Mouse (Mus musculus) CH12.LX (cell line): ENCODE results near the gene Asb17. TPM values are rescaled to one million over a fixed set of nuclear protein-coding genes. Genes with fewer than 3 reads are reported as not detected.

Experiments
- DNase-seq: peaks from one replicate; pipeline ENCODE4 v3.0.0-alpha.2; 2013; ENCODE audit errors: extremely low read depth
- H3K27ac ChIP-seq: 2 replicates; pipeline ENCODE4 v1.5.1; 2012; ENCODE audit warnings: low read depth, mild to moderate bottlenecking, control low read depth, moderate library complexity; ENCODE audit not compliant: insufficient read depth
- H3K27me3 ChIP-seq: replicated peaks from 2 replicates; pipeline ENCODE3; 2012; ENCODE audit warnings: inconsistent platforms
- H3K36me3 ChIP-seq, 2 experiments: replicated peaks in 1 of 2; 2 replicates each; pipeline versions ENCODE3 to v1.6.1; 2012; ENCODE audit warnings: inconsistent platforms in 1 of 2, low read length in 1 of 2, mild to moderate bottlenecking in 1 of 2, mixed read lengths in 1 of 2, moderate library complexity in 1 of 2; ENCODE audit not compliant: control insufficient read depth in 1 of 2, insufficient read depth in 1 of 2
- H3K4me1 ChIP-seq, 2 experiments: 2 replicates each; pipeline ENCODE4 v1.6.1; 2012; ENCODE audit warnings: inconsistent platforms in 1 of 2, moderate library complexity in 1 of 2; ENCODE audit not compliant: insufficient read depth in 2 of 2, control insufficient read depth in 1 of 2
- H3K4me2 ChIP-seq: 2 replicates; pipeline ENCODE4 v1.6.1; 2012; ENCODE audit warnings: low read depth, mild to moderate bottlenecking, control low read depth; ENCODE audit not compliant: poor library complexity, insufficient read depth, severe bottlenecking
- H3K4me3 ChIP-seq, 3 experiments: fragments of 150-350 bp in 1 of 3; sonication (generic) in 1 of 3; replicated peaks in 1 of 3; 2 replicates each; pipeline versions ENCODE3 to v1.5.1; 2011 to 2012; ENCODE audit warnings: low read depth in 2 of 3, low read length in 2 of 3, mild to moderate bottlenecking in 2 of 3, moderate library complexity in 2 of 3, control low read depth in 1 of 3, improper control_type of control experiment in 1 of 3, inconsistent platforms in 1 of 3, mixed read lengths in 1 of 3; ENCODE audit not compliant: poor library complexity in 1 of 3
- H3K79me2 ChIP-seq: replicated peaks from 2 replicates; pipeline ENCODE4 v1.6.1; 2012; ENCODE audit warnings: mild to moderate bottlenecking, moderate library complexity; ENCODE audit not compliant: control insufficient read depth, poor library complexity, insufficient read depth, severe bottlenecking; ENCODE audit errors: extremely low read depth
- H3K9ac ChIP-seq: 2 replicates; pipeline ENCODE4 v1.6.1; 2012; ENCODE audit warnings: low read depth, mild to moderate bottlenecking, control low read depth, moderate library complexity; ENCODE audit not compliant: insufficient read depth
- H3K9me3 ChIP-seq: replicated peaks from 2 replicates; pipeline ENCODE3; 2012; ENCODE audit warnings: low read length, inconsistent platforms, mixed read lengths
- CHD1 ChIP-seq: IDR thresholded peaks from 2 replicates; pipeline ENCODE4 v1.6.1; 2012; ENCODE audit warnings: low read depth, low read length, improper control_type of control experiment, inconsistent platforms
- CHD2 ChIP-seq: IDR thresholded peaks from 2 replicates; pipeline ENCODE4 v1.6.1; 2011; ENCODE audit warnings: low read length, improper control_type of control experiment
- CTCF ChIP-seq, 2 experiments: IDR thresholded peaks in 1 of 2; conservative IDR thresholded peaks in 1 of 2; 2 replicates each; pipeline ENCODE4 v1.5.1; 2011 to 2012; ENCODE audit warnings: low read depth in 2 of 2, low read length in 2 of 2, improper control_type of control experiment in 1 of 2, inconsistent platforms in 1 of 2, mild to moderate bottlenecking in 1 of 2, moderate library complexity in 1 of 2
- ETS1 ChIP-seq: conservative IDR thresholded peaks from 2 replicates; pipeline ENCODE4 v1.6.1; 2012; ENCODE audit warnings: low read depth, mild to moderate bottlenecking, inconsistent platforms, low read length, improper control_type of control experiment, moderate library complexity
- IRF4 ChIP-seq: IDR thresholded peaks from 2 replicates; pipeline ENCODE4 v1.6.1; 2014; ENCODE audit warnings: low read depth, mild to moderate bottlenecking, inconsistent platforms, low read length, improper control_type of control experiment
- JUN ChIP-seq: IDR thresholded peaks from 2 replicates; pipeline ENCODE4 v1.6.1; 2011; ENCODE audit warnings: low read depth, mild to moderate bottlenecking, low read length, improper control_type of control experiment, moderate library complexity; ENCODE audit not compliant: insufficient read depth
- JUND ChIP-seq: conservative IDR thresholded peaks from 2 replicates; pipeline ENCODE4 v1.6.1; 2011; ENCODE audit warnings: low read depth, low read length, improper control_type of control experiment
- MAX ChIP-seq: IDR thresholded peaks from 2 replicates; pipeline ENCODE4 v1.6.1; 2011; ENCODE audit warnings: low read length, improper control_type of control experiment
- MEF2A ChIP-seq: IDR thresholded peaks from 2 replicates; pipeline ENCODE4 v1.6.1; 2014; ENCODE audit warnings: low read depth, mild to moderate bottlenecking, inconsistent platforms, low read length, improper control_type of control experiment, borderline replicate concordance
- MXI1 ChIP-seq: IDR thresholded peaks from 2 replicates; pipeline ENCODE4 v1.6.1; 2011; ENCODE audit warnings: mild to moderate bottlenecking, low read depth, low read length, improper control_type of control experiment
- MYC ChIP-seq: IDR thresholded peaks from 2 replicates; pipeline ENCODE4 v1.6.1; 2011; ENCODE audit warnings: low read depth, mild to moderate bottlenecking, improper control_type of control experiment, low read length
- NELFE ChIP-seq: IDR thresholded peaks from 2 replicates; pipeline ENCODE4 v1.6.1; 2011; ENCODE audit warnings: low read depth, low read length, improper control_type of control experiment
- NRF1 ChIP-seq: IDR thresholded peaks from 2 replicates; pipeline ENCODE4 v1.6.1; 2014; ENCODE audit warnings: low read depth, mild to moderate bottlenecking, inconsistent platforms, low read length, improper control_type of control experiment, moderate library complexity
- PAX5 ChIP-seq: IDR thresholded peaks from 2 replicates; pipeline ENCODE4 v1.6.1; 2012; ENCODE audit warnings: low read length, inconsistent platforms, mixed read lengths
- RCOR1 ChIP-seq: conservative IDR thresholded peaks from 2 replicates; pipeline ENCODE4 v1.6.1; 2012; ENCODE audit warnings: low read depth, mild to moderate bottlenecking, inconsistent platforms, low read length, improper control_type of control experiment
- TBP ChIP-seq: conservative IDR thresholded peaks from 2 replicates; pipeline ENCODE4 v1.6.1; 2011; ENCODE audit warnings: low read depth, low read length, improper control_type of control experiment
- TCF12 ChIP-seq: IDR thresholded peaks from 2 replicates; pipeline ENCODE4 v1.6.1; 2014; ENCODE audit warnings: low read depth, mild to moderate bottlenecking, inconsistent platforms, low read length, improper control_type of control experiment
- UBTF ChIP-seq: IDR thresholded peaks from 2 replicates; pipeline ENCODE4 v1.6.1; 2012; ENCODE audit warnings: low read depth, mild to moderate bottlenecking, inconsistent platforms, low read length, improper control_type of control experiment, moderate library complexity
- USF1 ChIP-seq: IDR thresholded peaks from 2 replicates; pipeline ENCODE4 v1.6.1; 2014; ENCODE audit warnings: low read depth, mild to moderate bottlenecking, inconsistent platforms, low read length, improper control_type of control experiment
- ZC3H11A ChIP-seq: IDR thresholded peaks from 2 replicates; pipeline ENCODE4 v1.6.1; 2012; ENCODE audit warnings: low read depth, mild to moderate bottlenecking, inconsistent platforms, low read length, improper control_type of control experiment
- ZKSCAN1 ChIP-seq: IDR thresholded peaks from 2 replicates; pipeline ENCODE4 v1.6.1; 2012; ENCODE audit warnings: low read depth, inconsistent platforms, low read length, improper control_type of control experiment, borderline replicate concordance
- ZMIZ1 ChIP-seq: IDR thresholded peaks from 2 replicates; pipeline ENCODE4 v1.6.1; 2012; ENCODE audit warnings: low read depth, mild to moderate bottlenecking, inconsistent platforms, low read length, improper control_type of control experiment
- dilution Hi-C: fragments of 300-500 bp; cut with MboI; formaldehyde crosslinking; loops from 2 replicates; pipeline ENCODE4 v1.14.3; 2020; ENCODE audit warnings: low sequenced_read_pairs; ENCODE audit not compliant: extremely low pct_unique_long_range_greater_than_20kb, extremely low pct_ligation_motif_present
- in situ Hi-C: fragments of 300-500 bp; cut with MboI; formaldehyde crosslinking; loops from 3 replicates; pipeline ENCODE4 v1.14.3; 2019; ENCODE audit warnings: low sequenced_read_pairs, low pct_ligation_motif_present, low pct_unique_long_range_greater_than_20kb, mixed read lengths
- polyA plus RNA-seq: library from polyadenylated mRNA; unstranded; fragments of >175 nt; gene quantifications from 2 replicates; pipeline ENCODE4 v1.2.1, GENCODE M21; 2012; ENCODE audit warnings: low read depth; ENCODE audit not compliant: insufficient read length
- total RNA-seq, 2 experiments: library from RNA; depleted of rRNA; stranded (reverse); fragments of 300-350 nt in 1 of 2; fragments of >200 nt in 1 of 2; gene quantifications; 2 replicates each; pipeline ENCODE4 v1.2.3; 2012 to 2014

The Asb17 gene
- total and polyA plus RNA-seq, 3 experiments = 0.13 to 0.27 TPM; not detected in 1

DNA sequence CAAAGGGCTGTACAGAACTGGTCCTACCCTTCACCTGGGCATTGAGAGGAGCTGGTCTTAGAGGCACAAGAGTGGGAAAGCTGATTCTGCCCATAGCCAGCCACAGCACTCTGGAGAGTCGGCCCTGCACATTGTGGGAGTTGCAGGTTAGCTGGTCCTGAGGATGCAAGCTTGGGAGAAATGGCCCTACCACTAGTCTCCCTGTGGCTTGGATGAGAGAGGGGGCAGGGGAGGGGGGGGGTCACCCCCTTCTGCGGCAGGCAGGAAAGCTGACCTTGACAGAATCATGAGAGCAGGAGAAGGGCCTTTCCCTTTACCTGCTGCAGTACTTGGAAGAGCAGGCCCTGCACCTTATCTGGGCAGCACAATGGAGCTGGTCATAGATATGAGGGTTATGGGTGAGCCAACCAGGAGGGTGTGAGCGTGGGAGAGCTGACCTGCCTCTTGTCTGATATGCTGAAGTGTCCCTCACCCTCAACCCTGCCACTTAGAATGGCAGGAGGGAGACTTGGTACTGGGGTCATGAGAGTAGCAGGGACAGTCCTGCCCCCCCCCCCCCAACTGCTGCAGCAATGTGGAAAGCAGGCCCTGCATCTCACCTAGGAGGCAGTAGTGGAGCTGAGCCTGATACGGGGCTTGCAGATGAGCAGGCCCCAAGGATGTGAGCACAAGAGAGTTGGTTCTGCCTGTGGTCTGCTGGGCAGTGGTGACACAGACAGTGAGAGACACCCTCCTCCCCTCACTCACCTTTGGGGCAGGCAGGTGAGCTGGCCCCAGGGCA is 11.9 kb upstream of the Asb17 start:
- in situ Hi-C loops = no loop called here
- no peak overlapping the region for H3K4me2 ChIP-seq

GRCm38 (mm10) chr3:153832654-153832945 is 11.4 kb upstream of the Asb17 start:
- in situ Hi-C loops = no loop called here
- Histone ChIP-seq H3K4me1 (peaks cover 7 to 16% of the 10 kb centered on the region in 2 experiments), H3K27me3 (no peaks in the 10 kb centered on the region), H3K9me3 (no peaks in the 10 kb centered on the region), H3K79me2 (no peaks in the 10 kb centered on the region), H3K36me3 (no peaks in the 10 kb centered on the region), H3K4me2 (no peak overlapping the region), H3K9ac (no peak overlapping the region), H3K27ac (no peak overlapping the region), H3K4me3 (no peak overlapping the region)
- DNase-seq = no peak
- no peak for TF ChIP-seq MXI1
- no peak for TF ChIP-seq PAX5
- TF ChIP-seq TCF12 = no peak
- TF ChIP-seq USF1 = no peak
- no peak for TF ChIP-seq MAX
- TF ChIP-seq CTCF (conservative IDR thresholded peaks at IDR 0.05 in 1 of 2, IDR thresholded peaks at IDR 0.05 in 1 of 2; ENCODE audit: low read depth in 2 of 2, low read length in 2 of 2) = no peak
- TF ChIP-seq ETS1 = no peak
- TF ChIP-seq NRF1 = no peak
- no peak for TF ChIP-seq CHD1
- TF ChIP-seq ZKSCAN1 = no peak
- TF ChIP-seq UBTF = no peak
- TF ChIP-seq RCOR1 = no peak
- TF ChIP-seq MEF2A = no peak
- TF ChIP-seq ZMIZ1 = no peak
- TF ChIP-seq JUN = no peak
- TF ChIP-seq MYC = no peak
- no peak for TF ChIP-seq CHD2
- no peak for TF ChIP-seq TBP
- TF ChIP-seq JUND = no peak
- no peak for TF ChIP-seq IRF4
- dilution Hi-C loops = no loop called here

More for the DNA sequence above, 11.9 kb upstream of the Asb17 start:
- dilution Hi-C loops = no loop called here
- no peaks in the 10 kb centered on the region for H3K9me3 ChIP-seq
- peaks cover 7 to 16% of the 10 kb centered on the region in 2 experiments for H3K4me1 ChIP-seq
- no peaks in the 10 kb centered on the region for H3K27me3 ChIP-seq
- no peaks in the 10 kb centered on the region for H3K79me2 ChIP-seq
- no peak for DNase-seq
- H3K9ac ChIP-seq = no peak overlapping the region
- no peak overlapping the region for H3K27ac ChIP-seq
- TF ChIP-seq NELFE (no peak; the same call in 1 of the 2 replicates), ZC3H11A (no peak), CHD2 (no peak)
- H3K36me3 ChIP-seq = no peaks in the 10 kb centered on the region
- H3K4me3 ChIP-seq = no peak overlapping the region
